24 mouse cellular contexts compared by ENCODE assay signal in genomic region chr2:51273300-51273699, GRCm38 (mm10).
DNase-seq lines count a peak whose midpoint lies in the region; ATAC-seq lines count a peak whose summit lies in the region.
"Had no signal": no experiment of that assay in that cellular context is flagged by ENCODE, and none has a peak within 500 bp of the region (broad histone marks: within the 10 kb centered on the region; RNA-seq: fewer than 3 reads in every experiment).

No protein-coding gene starts in this region.

- H3K9ac ChIP-seq in embryonic facial prominence, embryonic 13.5 days = no peak overlapping the region
- no peak overlapping the region for H3K9ac ChIP-seq in embryonic facial prominence, embryonic 14.5 days (ENCODE audit: low read depth, low read length)
- no peak overlapping the region for H3K9ac ChIP-seq in hindbrain, embryonic 14.5 days
- H3K9ac ChIP-seq: embryonic facial prominence, embryonic 12.5 days; forebrain, postnatal 0 days; heart, embryonic 13.5 days; hindbrain, embryonic 12.5 days; intestine, embryonic 15.5 days had no signal

- WGBS in embryonic facial prominence, embryonic 13.5 days = 51% methylated on average over 5 of the region's 5 CpGs
- 81% methylated on average over 5 of the region's 5 CpGs for WGBS in embryonic facial prominence, embryonic 10.5 days
- WGBS in embryonic facial prominence, embryonic 14.5 days = 47% methylated on average over 5 of the region's 5 CpGs
- 81% methylated on average over 5 of the region's 5 CpGs for WGBS in hindbrain, embryonic 14.5 days

- H3K27ac ChIP-seq in embryonic facial prominence, embryonic 13.5 days = peak overlapping the region; percentile 11; the same call in 1 of the 2 replicates
- no peak overlapping the region for H3K27ac ChIP-seq in embryonic facial prominence, embryonic 10.5 days (replicated peaks)
- no peak overlapping the region for H3K27ac ChIP-seq in embryonic facial prominence, embryonic 14.5 days (replicated peaks; ENCODE audit: low read depth, low read length)
- H3K27ac ChIP-seq in hindbrain, embryonic 14.5 days = no peak overlapping the region
- H3K27ac ChIP-seq: embryonic facial prominence, embryonic 12.5 days; heart, adult 2 months; heart, embryonic 10.5 days; heart, embryonic 13.5 days; hindbrain, embryonic 12.5 days; intestine, embryonic 15.5 days had no signal

- no peaks in the 10 kb centered on the region for H3K9me3 ChIP-seq in embryonic facial prominence, embryonic 13.5 days
- H3K9me3 ChIP-seq in embryonic facial prominence, embryonic 10.5 days = no peaks in the 10 kb centered on the region
- no peaks in the 10 kb centered on the region for H3K9me3 ChIP-seq in embryonic facial prominence, embryonic 14.5 days (ENCODE audit: control insufficient read depth, low read length)
- H3K9me3 ChIP-seq in hindbrain, embryonic 14.5 days (ENCODE audit: control insufficient read depth, low read length) = no peaks in the 10 kb centered on the region
- H3K9me3 ChIP-seq: embryonic facial prominence, embryonic 12.5 days; heart, embryonic 10.5 days; heart, embryonic 13.5 days; hindbrain, embryonic 12.5 days; intestine, embryonic 15.5 days had no signal

- H3K4me1 ChIP-seq in embryonic facial prominence, embryonic 13.5 days = peaks cover 11% of the 10 kb centered on the region; the same call in 1 of the 2 replicates
- peaks cover 18% of the 10 kb centered on the region for H3K4me1 ChIP-seq in embryonic facial prominence, embryonic 10.5 days
- H3K4me1 ChIP-seq in embryonic facial prominence, embryonic 14.5 days (ENCODE audit: control insufficient read depth, insufficient read depth, low read length) = peaks cover under 1% of the 10 kb centered on the region; the same call in 1 of the 2 replicates
- H3K4me1 ChIP-seq in hindbrain, embryonic 14.5 days (replicated peaks; ENCODE audit: control insufficient read depth, insufficient read depth, low read length) = no peaks in the 10 kb centered on the region
- H3K4me1 ChIP-seq: hindbrain, embryonic 12.5 days; intestine, embryonic 15.5 days had no signal

- no peak overlapping the region for H3K4me3 ChIP-seq in embryonic facial prominence, embryonic 13.5 days
- no peak overlapping the region for H3K4me3 ChIP-seq in embryonic facial prominence, embryonic 10.5 days
- no peak overlapping the region for H3K4me3 ChIP-seq in embryonic facial prominence, embryonic 14.5 days (ENCODE audit: low read depth, low read length)
- H3K4me3 ChIP-seq in hindbrain, embryonic 14.5 days (replicated peaks; ENCODE audit: low read length) = no peak overlapping the region
- H3K4me3 ChIP-seq: embryonic facial prominence, embryonic 12.5 days; heart, adult 2 months; heart, embryonic 10.5 days; heart, embryonic 13.5 days; hindbrain, embryonic 12.5 days; intestine, embryonic 15.5 days had no signal

- no peak for ATAC-seq in embryonic facial prominence, embryonic 13.5 days (ENCODE audit: insufficient number of reproducible peaks, insufficient read depth, low FRiP score, low TSS enrichment, low read depth)
- ATAC-seq in embryonic facial prominence, embryonic 14.5 days (ENCODE audit: low read depth) = no peak
- peak; percentile 44; the same call in 1 of the 2 replicates for ATAC-seq in megakaryocyte progenitor cell, adult 5-6 weeks (replicated peaks; ENCODE audit: poor library complexity)
- no peak for ATAC-seq in hindbrain, embryonic 14.5 days (ENCODE audit: low FRiP score)
- ATAC-seq: activated CD4-positive, CD25-positive, alpha-beta regulatory T cell, adult 4 months; forebrain, embryonic 14.5 days; forebrain, postnatal 0 days; hindbrain, embryonic 16.5 days; intestine, embryonic 15.5 days had no signal

- no peaks in the 10 kb centered on the region for H3K27me3 ChIP-seq in embryonic facial prominence, embryonic 13.5 days
- H3K27me3 ChIP-seq in embryonic facial prominence, embryonic 10.5 days (replicated peaks; ENCODE audit: low read depth, poor library complexity, severe bottlenecking) = no peaks in the 10 kb centered on the region
- no peaks in the 10 kb centered on the region for H3K27me3 ChIP-seq in embryonic facial prominence, embryonic 14.5 days (replicated peaks; ENCODE audit: control insufficient read depth, insufficient read depth, low read length)
- no peaks in the 10 kb centered on the region for H3K27me3 ChIP-seq in hindbrain, embryonic 14.5 days (ENCODE audit: control insufficient read depth, insufficient read depth, low read length)
- H3K27me3 ChIP-seq: embryonic facial prominence, embryonic 12.5 days; heart, embryonic 13.5 days; hindbrain, embryonic 12.5 days; intestine, embryonic 15.5 days had no signal

- H3K36me3 ChIP-seq in embryonic facial prominence, embryonic 13.5 days = no peaks in the 10 kb centered on the region
- no peaks in the 10 kb centered on the region for H3K36me3 ChIP-seq in embryonic facial prominence, embryonic 10.5 days (replicated peaks)
- H3K36me3 ChIP-seq in embryonic facial prominence, embryonic 14.5 days (ENCODE audit: control insufficient read depth, insufficient read depth, low read length) = no peaks in the 10 kb centered on the region
- no peaks in the 10 kb centered on the region for H3K36me3 ChIP-seq in hindbrain, embryonic 14.5 days (replicated peaks; ENCODE audit: control insufficient read depth, insufficient read depth)
- H3K36me3 ChIP-seq: embryonic facial prominence, embryonic 12.5 days; heart, embryonic 10.5 days; heart, embryonic 13.5 days; hindbrain, embryonic 12.5 days; intestine, embryonic 15.5 days had no signal

- no peak overlapping the region for H3K4me2 ChIP-seq in embryonic facial prominence, embryonic 13.5 days
- no peak overlapping the region for H3K4me2 ChIP-seq in embryonic facial prominence, embryonic 14.5 days (ENCODE audit: low read depth, low read length)
- no peak overlapping the region for H3K4me2 ChIP-seq in hindbrain, embryonic 14.5 days (replicated peaks)
- H3K4me2 ChIP-seq: embryonic facial prominence, embryonic 12.5 days; heart, embryonic 13.5 days; hindbrain, embryonic 12.5 days; intestine, embryonic 15.5 days had no signal

- no peak for DNase-seq in embryonic facial prominence, embryonic 10.5 days (ENCODE audit: low spot score)
- peak; percentile 18 for DNase-seq in 3134 (ENCODE audit: extremely low read depth, insufficient read length, low spot score)
- DNase-seq in embryonic facial prominence, embryonic 14.5 days (ENCODE audit: low spot score) = peak; percentile 73
- no peak for DNase-seq in hindbrain, embryonic 14.5 days (ENCODE audit: low spot score)
- DNase-seq in gastrocnemius, adult 18-20 months (ENCODE audit: low spot score) = no peak
- DNase-seq: adrenal gland, adult 8-10 months; adrenal gland, postnatal 25 days; B cell, adult 2 months; cerebellum, adult 11-12 months; cerebellum, adult 8-10 months; cerebellum, postnatal 10 days; forebrain, postnatal 0 days; gastrocnemius, postnatal 25 days; heart, adult 2 months had no signal

Comparison
In these comparisons a context has a peak if more than half of its experiments do, and no peak if none do; other contexts are left out.
1. DNase-seq: peak in 3134 (single experiment) and embryonic facial prominence, embryonic 14.5 days (single experiment); none in embryonic facial prominence, embryonic 10.5 days (single experiment), hindbrain, embryonic 14.5 days (single experiment) and gastrocnemius, adult 18-20 months (single experiment).